Mouse (Mus musculus) megakaryocyte, embryonic 14.5 days (primary cell): Measurements from ENCODE around the gene 2310057M21Rik.
"Not testable (repeated sequence)": the region's sequence is repeated elsewhere in the genome, so short reads cannot be mapped to it uniquely, and the experiment has no call there.

ENCODE experiments used
- FLI1 ChIP-seq: IDR thresholded peaks from 2 replicates; pipeline ENCODE4 v1.6.1; 2012; ENCODE audit warnings: low read length, inconsistent platforms, mixed read lengths
- GATA1 ChIP-seq: IDR thresholded peaks from 3 replicates; pipeline ENCODE4 v1.6.1; 2012; ENCODE audit warnings: mixed read lengths, low read length, inconsistent platforms, borderline replicate concordance

DNA sequence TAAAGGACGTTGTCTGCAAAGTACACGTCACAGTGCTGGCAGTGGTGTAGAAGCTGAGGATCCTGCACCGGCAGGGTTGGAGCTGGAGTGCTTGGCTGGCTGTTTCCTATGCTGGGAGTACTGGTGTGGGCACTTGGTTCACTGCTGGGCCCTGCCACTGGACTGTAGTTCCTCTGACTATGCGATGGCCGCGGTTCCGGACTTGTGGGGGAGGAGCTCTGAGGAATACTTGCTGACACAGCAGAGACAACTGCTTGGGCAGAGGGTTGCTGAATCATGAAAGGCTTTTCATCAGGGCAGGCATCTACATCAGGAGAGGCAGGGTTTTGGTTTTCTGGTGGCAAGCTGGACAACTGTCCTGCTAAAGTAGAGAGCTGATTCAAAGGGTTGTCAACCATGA, 29.2 kb upstream of the 2310057M21Rik start:
- TF ChIP-seq GATA1, FLI1: not testable (repeated sequence)
